Mouse (Mus musculus): ENCODE data around the gene Vstm4. TPM values are rescaled to one million over a fixed set of nuclear protein-coding genes. Genes with fewer than 3 reads are reported as not detected.

Vstm4 gene
- polyA plus RNA-seq, 1 experiment from 2014 or later, result 20.3 TPM

GRCm38 (mm10) chr14:32947512-32947911 is 91.0 kb downstream of the Vstm4 start:
- Histone ChIP-seq H3K9ac (no peak overlapping the region), H3K27ac (0 out of 2 replicates have a peak overlapping the region, but pooled peaks have one; percentile 3), H3K4me1 (replicated peaks) (peaks cover 20% of the 10 kb centered on the region), H3K9me3 (replicated peaks) (no peaks in the 10 kb centered on the region), H3K4me3 (no peak overlapping the region), H3K27me3 (no peaks in the 10 kb centered on the region), H3K36me3 (no peaks in the 10 kb centered on the region), H3K4me2 (no peak overlapping the region)
- 78% methylated on average over 2 of the region's 2 CpGs for WGBS
- no peak for ATAC-seq (replicated peaks; ENCODE audit: insufficient number of reproducible peaks, insufficient read depth, low FRiP score, low read depth)

DNA sequence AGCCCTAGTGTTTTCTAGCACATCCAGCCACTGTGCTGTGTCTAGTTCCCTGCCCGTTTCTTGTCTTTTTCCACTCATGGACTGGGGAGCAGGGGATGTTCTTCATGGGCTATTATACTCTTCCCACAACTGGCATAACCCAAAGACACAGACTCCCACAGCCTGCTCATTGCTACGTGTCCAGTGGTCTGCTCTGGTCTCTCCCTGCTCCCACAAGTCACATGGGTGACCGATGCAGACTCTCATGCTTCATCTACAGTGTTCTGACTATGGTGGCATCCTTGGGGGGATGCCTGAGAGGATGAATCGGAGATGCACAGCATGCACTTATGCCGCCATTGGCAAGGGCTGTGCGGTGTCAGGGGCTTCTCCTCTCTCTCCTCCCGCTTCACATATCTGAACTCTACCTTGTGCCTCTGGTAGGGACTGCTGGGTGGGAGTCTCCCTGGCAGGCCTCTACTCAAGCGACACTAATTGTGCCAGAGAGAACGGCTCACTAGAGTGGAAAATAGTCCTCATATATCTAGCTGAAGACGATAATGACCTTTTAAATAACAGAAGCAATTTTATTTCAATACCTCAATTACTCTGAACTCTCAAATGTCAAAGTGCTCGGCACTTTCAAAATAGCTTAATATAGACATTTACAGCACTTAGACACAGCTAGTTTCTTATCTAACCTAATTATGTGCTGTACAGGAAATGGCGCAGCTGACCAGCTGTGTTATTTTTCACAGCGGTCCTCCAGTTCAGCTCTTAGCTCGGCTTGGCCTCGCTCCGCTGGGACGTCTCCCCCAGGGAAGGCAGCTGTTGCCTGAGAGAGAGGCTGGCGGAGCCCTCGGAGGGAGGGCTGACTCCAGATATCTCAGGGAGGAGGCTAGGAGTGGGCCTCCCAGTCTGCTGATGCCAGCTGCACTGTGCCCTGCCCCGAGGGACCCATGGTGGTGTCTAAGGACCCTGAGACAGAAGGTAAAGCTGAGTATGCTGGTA is 94.1 kb downstream of the Vstm4 start:
- 35% methylated on average over 20 of the region's 20 CpGs for WGBS
- H3K9me3 ChIP-seq (replicated peaks), result no peaks in the 10 kb centered on the region
- ATAC-seq (replicated peaks; ENCODE audit: insufficient number of reproducible peaks, insufficient read depth, low FRiP score, low read depth), result peak; percentile 73
- no peak overlapping the region for H3K4me3 ChIP-seq
- no peaks in the 10 kb centered on the region for H3K36me3 ChIP-seq
- no peak overlapping the region for H3K9ac ChIP-seq
- peak overlapping the region; percentile 79 for H3K27ac ChIP-seq
- H3K4me2 ChIP-seq, result peak overlapping the region; percentile 30
- no peaks in the 10 kb centered on the region for H3K27me3 ChIP-seq
- peaks cover 25% of the 10 kb centered on the region for H3K4me1 ChIP-seq (replicated peaks)

DNA sequence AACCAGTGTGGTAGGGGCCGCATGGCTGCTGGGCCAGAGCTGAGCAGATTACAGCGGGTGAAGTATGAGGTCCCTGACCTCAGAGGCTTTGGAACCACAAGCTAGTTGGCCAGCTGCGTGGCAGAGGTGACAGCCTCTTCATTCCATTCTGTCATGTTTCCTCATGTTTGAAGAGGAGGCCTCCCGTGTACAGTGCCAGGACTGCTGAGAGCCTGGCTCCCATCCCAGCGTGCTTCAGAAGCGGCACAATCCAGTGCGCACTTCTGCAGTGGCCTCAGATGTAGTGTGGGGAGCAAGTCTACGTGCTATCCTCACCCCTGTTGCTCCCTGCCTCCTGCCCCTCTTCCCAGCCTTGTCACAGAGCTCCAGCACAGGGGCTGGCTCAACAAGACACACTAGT is 99.9 kb downstream of the Vstm4 start:
- Histone ChIP-seq H3K4me1 (replicated peaks) (peaks cover 51% of the 10 kb centered on the region), H3K9me3 (replicated peaks) (no peaks in the 10 kb centered on the region), H3K4me2 (peak overlapping the region; percentile 28; the same call in 1 of the 2 replicates), H3K27ac (peak overlapping the region; percentile 93), H3K27me3 (no peaks in the 10 kb centered on the region), H3K9ac (no peak overlapping the region; the same call in 1 of the 2 replicates), H3K4me3 (no peak overlapping the region), H3K36me3 (no peaks in the 10 kb centered on the region)
- peak; percentile 95 for ATAC-seq (replicated peaks; ENCODE audit: insufficient number of reproducible peaks, insufficient read depth, low FRiP score, low read depth)
- 25% methylated on average over 8 of the region's 8 CpGs for WGBS

- no peak overlapping the region for H3K4me2 ChIP-seq
- no peak for ATAC-seq (replicated peaks; ENCODE audit: insufficient number of reproducible peaks, insufficient read depth, low FRiP score, low read depth)
- H3K4me1 ChIP-seq (replicated peaks), result peaks cover 61% of the 10 kb centered on the region
- WGBS, result 38% methylated on average over 8 of the region's 8 CpGs
- no peaks in the 10 kb centered on the region for H3K9me3 ChIP-seq (replicated peaks)
- no peak overlapping the region for H3K4me3 ChIP-seq
- H3K27me3 ChIP-seq, result no peaks in the 10 kb centered on the region
- no peak overlapping the region for H3K9ac ChIP-seq
- no peaks in the 10 kb centered on the region for H3K36me3 ChIP-seq
- H3K27ac ChIP-seq, result peak overlapping the region; percentile 93
Observed at GRCm38 (mm10) chr14:32958671-32959070, 102.1 kb downstream of the Vstm4 start.

- Histone ChIP-seq H3K27ac (no peak overlapping the region), H3K9ac (no peak overlapping the region), H3K9me3 (replicated peaks) (no peaks in the 10 kb centered on the region), H3K27me3 (no peaks in the 10 kb centered on the region), H3K4me1 (replicated peaks) (peaks cover 56% of the 10 kb centered on the region), H3K36me3 (no peaks in the 10 kb centered on the region), H3K4me3 (no peak overlapping the region), H3K4me2 (no peak overlapping the region)
- no peak for ATAC-seq (replicated peaks; ENCODE audit: insufficient number of reproducible peaks, insufficient read depth, low FRiP score, low read depth)
- WGBS, result 39% methylated on average over 5 of the region's 5 CpGs
Observed at GRCm38 (mm10) chr14:32960481-32960880, 103.9 kb downstream of the Vstm4 start.

GRCm38 (mm10) chr14:32964742-32965141 is 108.2 kb downstream of the Vstm4 start:
- no peak for ATAC-seq (replicated peaks; ENCODE audit: insufficient number of reproducible peaks, insufficient read depth, low FRiP score, low read depth)
- no peak overlapping the region for H3K9ac ChIP-seq
- no peaks in the 10 kb centered on the region for H3K9me3 ChIP-seq (replicated peaks)
- peaks cover 18% of the 10 kb centered on the region for H3K4me1 ChIP-seq (replicated peaks)
- no peaks in the 10 kb centered on the region for H3K36me3 ChIP-seq
- no peaks in the 10 kb centered on the region for H3K27me3 ChIP-seq
- WGBS, result 77% methylated on average over 10 of the region's 10 CpGs
- no peak overlapping the region for H3K27ac ChIP-seq
- no peak overlapping the region for H3K4me2 ChIP-seq
- H3K4me3 ChIP-seq, result no peak overlapping the region

- WGBS, result 76% methylated on average over 9 of the region's 9 CpGs
- Histone ChIP-seq H3K36me3 (no peaks in the 10 kb centered on the region), H3K9me3 (replicated peaks) (no peaks in the 10 kb centered on the region), H3K4me2 (no peak overlapping the region), H3K27me3 (no peaks in the 10 kb centered on the region), H3K4me1 (replicated peaks) (no peaks in the 10 kb centered on the region), H3K27ac (no peak overlapping the region), H3K9ac (no peak overlapping the region), H3K4me3 (no peak overlapping the region)
- ATAC-seq (replicated peaks; ENCODE audit: insufficient number of reproducible peaks, insufficient read depth, low FRiP score, low read depth), result no peak
Observed at GRCm38 (mm10) chr14:32970700-32971099, 114.1 kb downstream of the Vstm4 start.

DNA sequence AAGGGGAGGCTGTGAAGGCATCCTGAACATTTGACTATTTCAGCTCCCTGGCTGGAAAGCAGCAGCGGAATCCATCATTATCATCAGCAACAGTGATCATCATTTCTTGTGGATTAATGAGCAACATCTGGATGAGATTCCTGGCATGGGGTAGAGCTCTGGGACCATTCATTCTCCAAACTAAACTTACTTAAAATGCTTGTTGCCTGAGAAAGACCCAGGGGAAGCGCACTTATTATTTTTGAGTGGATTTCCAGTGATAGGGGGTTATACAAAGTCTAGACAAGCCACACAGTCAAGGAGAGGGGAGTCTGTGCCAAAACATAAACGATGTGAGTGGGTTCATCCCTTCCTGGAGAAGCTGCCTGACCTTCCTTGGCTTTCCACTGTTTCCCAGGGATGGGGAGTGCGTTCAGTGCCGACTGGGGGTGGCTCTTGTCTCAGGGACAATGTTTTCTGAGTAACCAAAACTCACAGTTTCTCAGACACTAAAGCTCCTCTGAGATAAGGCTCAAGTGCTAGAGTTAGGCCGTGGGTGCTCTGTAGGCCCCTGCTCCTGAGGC is 127.7 kb downstream of the Vstm4 start:
- Histone ChIP-seq H3K27ac (no peak overlapping the region), H3K36me3 (no peaks in the 10 kb centered on the region), H3K9ac (no peak overlapping the region), H3K4me2 (no peak overlapping the region), H3K27me3 (no peaks in the 10 kb centered on the region), H3K4me1 (replicated peaks) (0 out of 2 replicates have a peak, but pooled peaks cover 3% of the 10 kb centered on the region), H3K4me3 (no peak overlapping the region), H3K9me3 (replicated peaks) (no peaks in the 10 kb centered on the region)
- 45% methylated on average over 6 of the region's 6 CpGs for WGBS
- peak; percentile 58; the same call in 1 of the 2 replicates for ATAC-seq (replicated peaks; ENCODE audit: insufficient number of reproducible peaks, insufficient read depth, low FRiP score, low read depth)

- Histone ChIP-seq H3K4me2 (no peak overlapping the region), H3K27ac (no peak overlapping the region), H3K9me3 (replicated peaks) (no peaks in the 10 kb centered on the region), H3K9ac (no peak overlapping the region), H3K27me3 (no peaks in the 10 kb centered on the region), H3K4me3 (no peak overlapping the region), H3K4me1 (replicated peaks) (0 out of 2 replicates have a peak, but pooled peaks cover 3% of the 10 kb centered on the region), H3K36me3 (no peaks in the 10 kb centered on the region)
- 80% methylated on average over 4 of the region's 4 CpGs for WGBS
- no peak for ATAC-seq (replicated peaks; ENCODE audit: insufficient number of reproducible peaks, insufficient read depth, low FRiP score, low read depth)
Observed at GRCm38 (mm10) chr14:32986659-32987058, 130.1 kb downstream of the Vstm4 start.

All from heart, embryonic 15.5 days (tissue).